Mouse (Mus musculus) limb, embryonic 11.5 days (tissue): Measurements from ENCODE around the gene Ahsg. TPM values are rescaled to one million over a fixed set of nuclear protein-coding genes. Genes with fewer than 3 reads are reported as not detected.

ENCODE experiments used
- ATAC-seq: fragments of 200-750 bp; cut with Nextera tagmentation; 2 replicates; pipeline ENCODE4 v1.8.0; 2017; ENCODE audit warnings: low read depth; ENCODE audit not compliant: insufficient number of reproducible peaks, low FRiP score, low TSS enrichment
- DNase-seq: peaks from one replicate; pipeline ENCODE4 v3.0.0-alpha.2; 2015; ENCODE audit warnings: low spot score
- H3K27ac ChIP-seq: fragments of 300-500 bp; sonication (generic); replicated peaks from 2 replicates; pipeline ENCODE4 v1.5.1; 2014; ENCODE audit warnings: low read depth, mild to moderate bottlenecking, low read length
- H3K27me3 ChIP-seq: fragments of 300-500 bp; sonication (generic); 2 replicates; pipeline ENCODE4 v1.6.1; 2014; ENCODE audit warnings: mild to moderate bottlenecking, low read length, mixed read lengths; ENCODE audit not compliant: control insufficient read depth, insufficient read depth
- H3K36me3 ChIP-seq: fragments of 300-500 bp; sonication (generic); 2 replicates; pipeline ENCODE4 v1.6.1; 2014; ENCODE audit warnings: mild to moderate bottlenecking, low read length, moderate library complexity, mixed read lengths; ENCODE audit not compliant: control insufficient read depth, insufficient read depth
- H3K4me1 ChIP-seq: fragments of 300-500 bp; sonication (generic); 2 replicates; pipeline ENCODE4 v1.6.1; 2014; ENCODE audit warnings: low read length, mixed read lengths; ENCODE audit not compliant: control insufficient read depth, insufficient read depth
- H3K4me2 ChIP-seq: fragments of 300-500 bp; sonication (generic); 2 replicates; pipeline ENCODE4 v1.6.1; 2014; ENCODE audit warnings: low read depth, mild to moderate bottlenecking, moderate library complexity; ENCODE audit not compliant: severe bottlenecking
- H3K4me3 ChIP-seq: fragments of 300-500 bp; sonication (generic); 2 replicates; pipeline ENCODE4 v1.5.1; 2014; ENCODE audit warnings: low read depth, low read length
- H3K9ac ChIP-seq: fragments of 300-500 bp; sonication (generic); 2 replicates; pipeline ENCODE4 v1.6.1; 2014; ENCODE audit warnings: mild to moderate bottlenecking, low read length
- H3K9me3 ChIP-seq: fragments of 300-500 bp; sonication (generic); 2 replicates; pipeline ENCODE4 v1.6.1; 2016; ENCODE audit warnings: low read length; ENCODE audit not compliant: control insufficient read depth
- WGBS: fragments of 180-500 bp; shearing (Covaris S2); extraction: QIAGEN DNeasy Blood & Tissue Kit; methylation state at CpG from one replicate; pipeline ENCODE4 v1.1.7; 2014; 5-methylcytosine and 5-hydroxymethylcytosine counted together
- polyA plus RNA-seq: library from polyadenylated mRNA; unstranded; fragments of >200 nt; fragmentation: Nextera tagmentation; extraction: Ambion mirVana; gene quantifications from 2 replicates; pipeline ENCODE4 v1.2.1, GENCODE M21; 2014

The Ahsg gene
- polyA plus RNA-seq, 1 experiment from 2014 or later = not detected

GRCm38 (mm10) chr16:22856773-22857172 lies 34.3 kb upstream of the Ahsg start:
- peak overlapping the region; percentile 96 for H3K4me3 ChIP-seq
- ATAC-seq (no peak), DNase-seq (no peak)
- no peaks in the 10 kb centered on the region for H3K36me3 ChIP-seq
- no peaks in the 10 kb centered on the region for H3K9me3 ChIP-seq
- peak overlapping the region; percentile 53 for H3K9ac ChIP-seq
- peak overlapping the region; percentile 71 for H3K4me2 ChIP-seq
- 12% methylated on average over 9 of the region's 9 CpGs for WGBS
- H3K27me3 ChIP-seq = no peaks in the 10 kb centered on the region
- H3K27ac ChIP-seq = no peak overlapping the region
- peaks cover 5% of the 10 kb centered on the region for H3K4me1 ChIP-seq

- peaks cover 5% of the 10 kb centered on the region for H3K4me1 ChIP-seq
- peak; percentile 100 for ATAC-seq
- no peaks in the 10 kb centered on the region for H3K9me3 ChIP-seq
- WGBS = under 1% methylated on average over 62 of the region's 62 CpGs
- peak within 1 kb of the TSS; percentile 85 for H3K9ac ChIP-seq
- DNase-seq = peak; percentile 99
- no peaks in the 10 kb centered on the region for H3K27me3 ChIP-seq
- peak within 1 kb of the TSS; percentile 78 for H3K4me2 ChIP-seq
- 0 out of 2 replicates have a peak within 1 kb of the TSS, but pooled peaks have one; percentile 52 for H3K27ac ChIP-seq
- peak within 1 kb of the TSS; percentile 96 for H3K4me3 ChIP-seq
- no peaks in the 10 kb centered on the region; the same call in 1 of the 2 replicates for H3K36me3 ChIP-seq
These were observed 33.5 kb upstream of the Ahsg start, which contains the start of the genes Tbccd1 and Dnajb11 for GRCm38 (mm10) chr16:22857431-22858113. Tbccd1 (minus strand) TSS chr16:22857669. Dnajb11 (plus strand) TSS chr16:22857845.

- no peak for DNase-seq
- H3K27me3 ChIP-seq = no peaks in the 10 kb centered on the region
- H3K27ac ChIP-seq = no peak overlapping the region
- H3K4me2 ChIP-seq = no peak overlapping the region
- 93% methylated on average over 8 of the region's 8 CpGs for WGBS
- ATAC-seq = no peak
- H3K9ac ChIP-seq = no peak overlapping the region
- H3K36me3 ChIP-seq = peaks cover 15% of the 10 kb centered on the region
- no peaks in the 10 kb centered on the region for H3K4me1 ChIP-seq
- H3K4me3 ChIP-seq = no peak overlapping the region
- no peaks in the 10 kb centered on the region for H3K9me3 ChIP-seq
These were observed 18.7 kb upstream of the Ahsg start for GRCm38 (mm10) chr16:22872397-22872796.

GRCm38 (mm10) chr16:22873369-22873768 lies 17.7 kb upstream of the Ahsg start:
- Histone ChIP-seq H3K9ac (no peak overlapping the region), H3K4me3 (no peak overlapping the region), H3K4me2 (no peak overlapping the region), H3K9me3 (no peaks in the 10 kb centered on the region), H3K36me3 (peaks cover 13% of the 10 kb centered on the region), H3K27ac (no peak overlapping the region), H3K4me1 (no peaks in the 10 kb centered on the region), H3K27me3 (no peaks in the 10 kb centered on the region)
- WGBS = 78% methylated on average over 4 of the region's 4 CpGs
- ATAC-seq (no peak), DNase-seq (no peak)

GRCm38 (mm10) chr16:22876218-22877043 lies 14.6 kb upstream of the Ahsg start:
- Histone ChIP-seq H3K36me3 (no peaks in the 10 kb centered on the region; the same call in 1 of the 2 replicates), H3K27me3 (no peaks in the 10 kb centered on the region), H3K27ac (no peak overlapping the region), H3K4me1 (peaks cover 9% of the 10 kb centered on the region), H3K9ac (no peak overlapping the region), H3K9me3 (no peaks in the 10 kb centered on the region), H3K4me3 (no peak overlapping the region), H3K4me2 (no peak overlapping the region)
- peak; percentile 55 for DNase-seq
- WGBS = 54% methylated on average over 9 of the region's 9 CpGs
- ATAC-seq = no peak

- no peaks in the 10 kb centered on the region; the same call in 1 of the 2 replicates for H3K36me3 ChIP-seq
- H3K9me3 ChIP-seq = no peaks in the 10 kb centered on the region
- no peak overlapping the region for H3K27ac ChIP-seq
- ATAC-seq = no peak
- H3K4me3 ChIP-seq = no peak overlapping the region
- DNase-seq = no peak
- WGBS = 84% methylated on average over 11 of the region's 11 CpGs
- H3K4me1 ChIP-seq = peaks cover 9% of the 10 kb centered on the region
- H3K4me2 ChIP-seq = no peak overlapping the region
- no peak overlapping the region for H3K9ac ChIP-seq
- H3K27me3 ChIP-seq = no peaks in the 10 kb centered on the region
These were observed 13.3 kb upstream of the Ahsg start for GRCm38 (mm10) chr16:22877660-22878390.

GRCm38 (mm10) chr16:22878716-22879115 lies 12.4 kb upstream of the Ahsg start:
- H3K4me3 ChIP-seq = no peak overlapping the region
- peaks cover 9% of the 10 kb centered on the region for H3K4me1 ChIP-seq
- H3K27ac ChIP-seq = no peak overlapping the region
- no peak for ATAC-seq
- H3K4me2 ChIP-seq = no peak overlapping the region
- H3K9me3 ChIP-seq = no peaks in the 10 kb centered on the region
- H3K27me3 ChIP-seq = no peaks in the 10 kb centered on the region
- no peaks in the 10 kb centered on the region for H3K36me3 ChIP-seq
- no peak for DNase-seq
- 80% methylated on average over 7 of the region's 7 CpGs for WGBS
- H3K9ac ChIP-seq = no peak overlapping the region

- no peak for ATAC-seq
- Histone ChIP-seq H3K4me1 (peaks cover 9% of the 10 kb centered on the region), H3K27me3 (no peaks in the 10 kb centered on the region), H3K9me3 (no peaks in the 10 kb centered on the region), H3K4me2 (no peak overlapping the region), H3K27ac (no peak overlapping the region), H3K36me3 (no peaks in the 10 kb centered on the region), H3K4me3 (no peak overlapping the region), H3K9ac (no peak overlapping the region)
- 68% methylated on average over 7 of the region's 7 CpGs for WGBS
- DNase-seq = no peak
These were observed 11.0 kb upstream of the Ahsg start for GRCm38 (mm10) chr16:22879945-22880595.
